Mouse (Mus musculus): Measurements from ENCODE around the gene Il11. TPM values are rescaled to one million over a fixed set of nuclear protein-coding genes. Genes with fewer than 3 reads are reported as not detected.
"Not testable (repeated sequence)": the region's sequence is repeated elsewhere in the genome, so short reads cannot be mapped to it uniquely, and the experiment has no call there.

Gene Il11
- polyA plus RNA-seq, 1 experiment, result 1.3 TPM

GRCm38 (mm10) chr7:4816559-4816958 is 33.9 kb upstream of the Il11 start:
- TF ChIP-seq CEBPB (IDR thresholded peaks at IDR 0.05; ENCODE audit: low read depth) (no peak), FOSL1 (IDR thresholded peaks at IDR 0.05; ENCODE audit: insufficient read depth, low read length, poor library complexity, severe bottlenecking) (no peak), USF1 (IDR thresholded peaks at IDR 0.05; ENCODE audit: low read depth) (no peak), CTCF (IDR thresholded peaks at IDR 0.05; ENCODE audit: control insufficient read depth, insufficient read depth, insufficient read length) (no peak), MYOD1 (IDR thresholded peaks at IDR 0.05; ENCODE audit: control insufficient read depth, insufficient read length, low read depth) (no peak), MYOG (IDR thresholded peaks at IDR 0.05; ENCODE audit: control insufficient read depth, extremely low read depth, insufficient read length) (no peak), MAX (IDR thresholded peaks at IDR 0.05) (no peak)
- no peaks in the 10 kb centered on the region for H3K36me3 ChIP-seq (ENCODE audit: control insufficient read depth, insufficient read depth)
- no peak overlapping the region for H3ac ChIP-seq (ENCODE audit: control insufficient read depth, insufficient read length, low read depth)
- no peak overlapping the region for H3K4me3 ChIP-seq (ENCODE audit: insufficient read depth, poor library complexity, severe bottlenecking)
- peaks cover 4% of the 10 kb centered on the region for H3K79me3 ChIP-seq (ENCODE audit: low read depth)
- peaks cover 4% of the 10 kb centered on the region for H3K27me3 ChIP-seq (ENCODE audit: control insufficient read depth, insufficient read depth, insufficient read length)
- H3K79me2 ChIP-seq (ENCODE audit: control insufficient read depth, insufficient read depth), result peaks cover 6% of the 10 kb centered on the region

- Histone ChIP-seq H3ac (ENCODE audit: control insufficient read depth, insufficient read length, low read depth) (peak overlapping the region; percentile 47), H3K36me3 (ENCODE audit: control insufficient read depth, insufficient read depth) (peaks cover 31% of the 10 kb centered on the region), H3K79me3 (ENCODE audit: low read depth) (peaks cover 35% of the 10 kb centered on the region), H3K4me3 (ENCODE audit: insufficient read depth, poor library complexity, severe bottlenecking) (peak overlapping the region; percentile 40), H3K79me2 (ENCODE audit: control insufficient read depth, insufficient read depth) (peaks cover 39% of the 10 kb centered on the region), H3K27me3 (ENCODE audit: control insufficient read depth, insufficient read depth, insufficient read length) (no peaks in the 10 kb centered on the region)
- TF ChIP-seq USF1 (IDR thresholded peaks at IDR 0.05; ENCODE audit: low read depth) (no peak), FOSL1 (IDR thresholded peaks at IDR 0.05; ENCODE audit: insufficient read depth, low read length, poor library complexity, severe bottlenecking) (no peak), MYOD1 (IDR thresholded peaks at IDR 0.05; ENCODE audit: control insufficient read depth, insufficient read length, low read depth) (no peak), CTCF (IDR thresholded peaks at IDR 0.05; ENCODE audit: control insufficient read depth, insufficient read depth, insufficient read length) (no peak), MAX (IDR thresholded peaks at IDR 0.05) (no peak), CEBPB (IDR thresholded peaks at IDR 0.05; ENCODE audit: low read depth) (no peak), MYOG (IDR thresholded peaks at IDR 0.05; ENCODE audit: control insufficient read depth, extremely low read depth, insufficient read length) (no peak)
Observed at GRCm38 (mm10) chr7:4813105-4813791, 30.6 kb upstream of the Il11 start.

GRCm38 (mm10) chr7:4812303-4813104 is 29.8 kb upstream of the Il11 start, which contains the start of gene Ube2s:
Gene Ube2s, minus strand, starts transcription at chr7:4812590.
- Histone ChIP-seq H3K27me3 (ENCODE audit: control insufficient read depth, insufficient read depth, insufficient read length) (no peaks in the 10 kb centered on the region), H3ac (ENCODE audit: control insufficient read depth, insufficient read length, low read depth) (peak within 1 kb of the TSS; percentile 98), H3K79me2 (ENCODE audit: control insufficient read depth, insufficient read depth) (peaks cover 39% of the 10 kb centered on the region), H3K36me3 (ENCODE audit: control insufficient read depth, insufficient read depth) (peaks cover 35% of the 10 kb centered on the region), H3K4me3 (ENCODE audit: insufficient read depth, poor library complexity, severe bottlenecking) (peak within 1 kb of the TSS; percentile 89), H3K79me3 (ENCODE audit: low read depth) (peaks cover 37% of the 10 kb centered on the region)
- TF ChIP-seq CEBPB (IDR thresholded peaks at IDR 0.05; ENCODE audit: low read depth), result no peak
- no peak for TF ChIP-seq MYOG (IDR thresholded peaks at IDR 0.05; ENCODE audit: control insufficient read depth, extremely low read depth, insufficient read length)
- no peak for TF ChIP-seq MAX (IDR thresholded peaks at IDR 0.05)
- no peak for TF ChIP-seq CTCF (IDR thresholded peaks at IDR 0.05; ENCODE audit: control insufficient read depth, insufficient read depth, insufficient read length)
- no peak for TF ChIP-seq USF1 (IDR thresholded peaks at IDR 0.05; ENCODE audit: low read depth)
- TF ChIP-seq MYOD1 (IDR thresholded peaks at IDR 0.05; ENCODE audit: control insufficient read depth, insufficient read length, low read depth), result no peak
- no peak for TF ChIP-seq FOSL1 (IDR thresholded peaks at IDR 0.05; ENCODE audit: insufficient read depth, low read length, poor library complexity, severe bottlenecking)

- Histone ChIP-seq H3K79me3 (ENCODE audit: low read depth) (peaks cover 38% of the 10 kb centered on the region), H3K27me3 (ENCODE audit: control insufficient read depth, insufficient read depth, insufficient read length) (no peaks in the 10 kb centered on the region), H3K79me2 (ENCODE audit: control insufficient read depth, insufficient read depth) (peaks cover 39% of the 10 kb centered on the region), H3ac (ENCODE audit: control insufficient read depth, insufficient read length, low read depth) (peak overlapping the region; percentile 98), H3K4me3 (ENCODE audit: insufficient read depth, poor library complexity, severe bottlenecking) (peak overlapping the region; percentile 89), H3K36me3 (ENCODE audit: control insufficient read depth, insufficient read depth) (peaks cover 42% of the 10 kb centered on the region)
- TF ChIP-seq CEBPB (IDR thresholded peaks at IDR 0.05; ENCODE audit: low read depth) (no peak), USF1 (IDR thresholded peaks at IDR 0.05; ENCODE audit: low read depth) (no peak), MYOG (IDR thresholded peaks at IDR 0.05; ENCODE audit: control insufficient read depth, extremely low read depth, insufficient read length) (no peak), CTCF (IDR thresholded peaks at IDR 0.05; ENCODE audit: control insufficient read depth, insufficient read depth, insufficient read length) (no peak), MAX (IDR thresholded peaks at IDR 0.05) (no peak), MYOD1 (IDR thresholded peaks at IDR 0.05; ENCODE audit: control insufficient read depth, insufficient read length, low read depth) (no peak), FOSL1 (IDR thresholded peaks at IDR 0.05; ENCODE audit: insufficient read depth, low read length, poor library complexity, severe bottlenecking) (no peak)
Observed at GRCm38 (mm10) chr7:4811842-4812302, 29.2 kb upstream of the Il11 start.

- H3K79me3 ChIP-seq (ENCODE audit: low read depth), result peaks cover 38% of the 10 kb centered on the region
- H3K36me3 ChIP-seq (ENCODE audit: control insufficient read depth, insufficient read depth), result peaks cover 49% of the 10 kb centered on the region
- H3K27me3 ChIP-seq (ENCODE audit: control insufficient read depth, insufficient read depth, insufficient read length), result not testable (repeated sequence)
- H3K4me3 ChIP-seq (ENCODE audit: insufficient read depth, poor library complexity, severe bottlenecking), result peak overlapping the region; percentile 89
- H3ac ChIP-seq (ENCODE audit: control insufficient read depth, insufficient read length, low read depth), result peak overlapping the region; percentile 98
- peaks cover 39% of the 10 kb centered on the region for H3K79me2 ChIP-seq (ENCODE audit: control insufficient read depth, insufficient read depth)
Observed at GRCm38 (mm10) chr7:4811131-4811530, 28.5 kb upstream of the Il11 start.

Data from C2C12 (cell line).